Mouse (Mus musculus) neural tube, embryonic 15.5 days (tissue): ENCODE measurements at regions not wholly inside any gene's neighbourhood (a gene's known extent, or its start where the extent isn't known, plus 50 kb on each side); places are given as distances from the start of the nearest gene placed in this dataset.

Source experiments
- ATAC-seq: fragments of 200-750 bp; cut with Nextera tagmentation; 2 replicates; pipeline ENCODE4 v1.8.0; 2017; ENCODE audit warnings: mild to moderate bottlenecking, moderate TSS enrichment, moderate library complexity; ENCODE audit not compliant: low FRiP score
- H3K27ac ChIP-seq: fragments of 300-500 bp; sonication (generic); replicated peaks from 2 replicates; pipeline ENCODE4 v1.5.1; 2015; ENCODE audit warnings: mild to moderate bottlenecking, inconsistent platforms
- H3K27me3 ChIP-seq: fragments of 300-500 bp; sonication (generic); replicated peaks from 2 replicates; pipeline ENCODE4 v1.6.1; 2015; ENCODE audit warnings: inconsistent platforms
- H3K36me3 ChIP-seq: fragments of 300-500 bp; sonication (generic); 2 replicates; pipeline ENCODE4 v1.6.1; 2015; ENCODE audit warnings: inconsistent platforms
- H3K4me1 ChIP-seq: fragments of 300-500 bp; sonication (generic); 2 replicates; pipeline ENCODE4 v1.6.1; 2015; ENCODE audit warnings: inconsistent platforms
- H3K4me2 ChIP-seq: fragments of 300-500 bp; sonication (generic); 2 replicates; pipeline ENCODE4 v1.6.1; 2015; ENCODE audit warnings: inconsistent platforms, mild to moderate bottlenecking, moderate library complexity
- H3K4me3 ChIP-seq: fragments of 300-500 bp; sonication (generic); replicated peaks from 2 replicates; pipeline ENCODE4 v1.5.1; 2015; ENCODE audit warnings: mild to moderate bottlenecking, inconsistent platforms
- H3K9ac ChIP-seq: fragments of 300-500 bp; sonication (generic); replicated peaks from 2 replicates; pipeline ENCODE4 v1.6.1; 2015; ENCODE audit warnings: mild to moderate bottlenecking, inconsistent platforms
- H3K9me3 ChIP-seq: fragments of 300-500 bp; sonication (generic); replicated peaks from 2 replicates; pipeline ENCODE4 v1.6.1; 2016; ENCODE audit warnings: inconsistent platforms
- WGBS: fragments of 180-500 bp; shearing (Covaris S2); methylation state at CpG from one replicate; pipeline ENCODE4 v1.1.7; 2015; ENCODE audit warnings: mixed read lengths; 5-methylcytosine and 5-hydroxymethylcytosine counted together

DNA sequence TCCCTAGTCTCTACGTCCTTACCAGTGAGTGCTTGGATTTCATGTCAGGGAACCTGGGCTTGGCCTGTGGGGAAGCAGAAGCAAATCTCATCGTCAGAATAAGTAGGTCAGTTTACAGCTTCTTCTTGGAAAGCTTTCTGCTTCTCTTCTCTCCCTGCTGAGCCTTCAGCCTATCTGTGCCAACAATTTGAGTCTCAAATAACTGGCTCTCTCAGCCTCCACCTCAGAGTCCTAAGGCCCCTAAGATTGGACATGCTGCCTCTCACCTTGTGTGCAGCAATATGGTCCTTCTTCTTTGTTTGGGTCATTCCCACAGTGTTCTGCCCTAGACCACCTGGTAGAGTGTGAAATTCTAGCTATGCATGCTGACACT, 156.0 kb upstream of the Ngly1 start:
- Histone ChIP-seq H3K27me3 (no peaks in the 10 kb centered on the region), H3K9me3 (no peaks in the 10 kb centered on the region), H3K36me3 (no peaks in the 10 kb centered on the region), H3K27ac (no peak overlapping the region), H3K9ac (no peak overlapping the region), H3K4me3 (no peak overlapping the region), H3K4me1 (no peaks in the 10 kb centered on the region), H3K4me2 (no peak overlapping the region)
- ATAC-seq = no peak
- 65% methylated on average over 2 of the region's 2 CpGs for WGBS

DNA sequence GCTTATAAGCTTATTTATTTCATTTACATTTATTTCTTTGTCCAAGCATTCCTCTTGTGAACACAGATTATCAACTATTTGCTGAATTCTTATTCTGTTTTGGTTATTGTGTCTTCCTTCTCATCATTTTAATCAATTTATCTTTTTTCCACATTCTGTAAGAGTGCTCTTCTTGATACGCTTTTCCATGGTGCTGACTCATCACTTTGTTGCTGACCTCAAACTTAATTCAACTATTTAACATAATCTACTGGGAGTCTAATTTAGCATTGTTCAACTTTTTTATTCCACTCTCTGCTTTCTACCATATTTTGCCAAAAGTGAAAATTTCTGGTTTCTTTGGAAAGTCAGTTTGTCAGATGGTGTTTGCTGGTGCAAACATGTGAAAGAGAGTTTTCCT, 139.7 kb upstream of the Ngly1 start:
- WGBS = 92% methylated on average over 1 of the region's 1 CpGs
- Histone ChIP-seq H3K27me3 (no peaks in the 10 kb centered on the region), H3K9ac (no peak overlapping the region), H3K4me1 (no peaks in the 10 kb centered on the region), H3K4me3 (no peak overlapping the region), H3K27ac (no peak overlapping the region), H3K36me3 (no peaks in the 10 kb centered on the region), H3K9me3 (no peaks in the 10 kb centered on the region), H3K4me2 (no peak overlapping the region)
- no peak for ATAC-seq

GRCm38 (mm10) chr14:16132672-16133071, 116.4 kb upstream of the Ngly1 start:
- Histone ChIP-seq H3K36me3 (no peaks in the 10 kb centered on the region), H3K9me3 (no peaks in the 10 kb centered on the region), H3K9ac (no peak overlapping the region), H3K4me1 (no peaks in the 10 kb centered on the region), H3K4me3 (no peak overlapping the region), H3K27ac (no peak overlapping the region), H3K27me3 (no peaks in the 10 kb centered on the region), H3K4me2 (no peak overlapping the region)
- WGBS = 95% methylated on average over 3 of the region's 3 CpGs
- ATAC-seq = no peak

GRCm38 (mm10) chr14:16133410-16133809, 115.7 kb upstream of the Ngly1 start:
- H3K4me1 ChIP-seq = no peaks in the 10 kb centered on the region
- H3K27me3 ChIP-seq = no peaks in the 10 kb centered on the region
- no peak for ATAC-seq
- no peak overlapping the region for H3K27ac ChIP-seq
- H3K4me2 ChIP-seq = no peak overlapping the region
- no peak overlapping the region for H3K4me3 ChIP-seq
- H3K9me3 ChIP-seq = no peaks in the 10 kb centered on the region
- no peaks in the 10 kb centered on the region for H3K36me3 ChIP-seq
- H3K9ac ChIP-seq = no peak overlapping the region
- WGBS = 71% methylated on average over 3 of the region's 3 CpGs

DNA sequence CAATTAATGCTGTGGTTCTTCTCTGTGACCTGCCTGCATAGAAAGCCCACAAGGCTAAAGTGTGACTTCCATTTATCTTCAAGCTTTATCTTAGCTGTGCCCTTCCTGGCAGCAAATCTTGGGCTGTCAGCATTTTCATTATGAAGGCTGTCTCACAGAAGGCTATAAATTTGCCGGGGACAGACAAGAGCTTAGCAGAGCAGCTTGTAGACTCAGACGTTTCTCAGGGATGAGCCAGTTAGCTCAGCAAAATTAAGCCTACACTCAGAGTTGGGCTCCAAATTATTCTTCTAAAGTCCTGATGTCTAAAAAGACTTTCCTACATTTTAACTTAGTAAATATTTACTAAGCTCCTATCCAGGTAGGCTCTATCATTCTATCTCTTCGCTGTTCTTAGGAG, 112.9 kb upstream of the Ngly1 start:
- Histone ChIP-seq H3K27ac (no peak overlapping the region), H3K27me3 (no peaks in the 10 kb centered on the region), H3K9ac (no peak overlapping the region), H3K4me1 (no peaks in the 10 kb centered on the region), H3K4me3 (no peak overlapping the region), H3K9me3 (no peaks in the 10 kb centered on the region), H3K4me2 (no peak overlapping the region), H3K36me3 (no peaks in the 10 kb centered on the region)
- no peak for ATAC-seq
- WGBS = 60% methylated on average over 3 of the region's 3 CpGs

DNA sequence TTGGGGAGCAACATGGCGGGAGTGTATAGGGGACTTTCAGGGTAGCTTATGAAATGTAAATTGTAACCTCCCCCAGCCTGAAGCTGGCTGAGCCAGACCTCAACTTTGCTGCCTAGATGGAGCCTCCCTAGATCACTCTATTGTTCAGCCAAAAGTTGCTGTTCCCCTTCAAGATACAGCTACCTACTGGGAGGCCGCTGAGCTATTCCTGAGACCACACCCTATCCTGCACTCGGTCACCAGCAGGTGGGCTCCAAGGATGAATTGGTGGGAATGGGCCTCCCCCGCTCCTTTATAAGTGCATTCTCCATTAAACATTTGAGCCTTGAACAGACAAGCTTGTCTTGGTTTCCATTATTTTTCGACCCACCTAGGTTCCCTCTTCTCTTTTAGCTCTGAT, 104.8 kb upstream of the Ngly1 start:
- no peaks in the 10 kb centered on the region for H3K9me3 ChIP-seq
- ATAC-seq = no peak
- no peak overlapping the region for H3K4me2 ChIP-seq
- no peaks in the 10 kb centered on the region for H3K27me3 ChIP-seq
- H3K36me3 ChIP-seq = no peaks in the 10 kb centered on the region
- no peaks in the 10 kb centered on the region for H3K4me1 ChIP-seq
- WGBS = 86% methylated on average over 5 of the region's 5 CpGs
- no peak overlapping the region for H3K4me3 ChIP-seq
- no peak overlapping the region for H3K27ac ChIP-seq
- H3K9ac ChIP-seq = no peak overlapping the region

- H3K27me3 ChIP-seq = no peaks in the 10 kb centered on the region
- no peak overlapping the region for H3K9ac ChIP-seq
- H3K4me1 ChIP-seq = no peaks in the 10 kb centered on the region
- ATAC-seq = no peak
- WGBS = 51% methylated on average over 4 of the region's 4 CpGs
- H3K27ac ChIP-seq = no peak overlapping the region
- no peak overlapping the region for H3K4me2 ChIP-seq
- H3K9me3 ChIP-seq = no peaks in the 10 kb centered on the region
- H3K4me3 ChIP-seq = no peak overlapping the region
- no peaks in the 10 kb centered on the region for H3K36me3 ChIP-seq
Observed at GRCm38 (mm10) chr14:16146811-16147210, 102.3 kb upstream of the Ngly1 start.

DNA sequence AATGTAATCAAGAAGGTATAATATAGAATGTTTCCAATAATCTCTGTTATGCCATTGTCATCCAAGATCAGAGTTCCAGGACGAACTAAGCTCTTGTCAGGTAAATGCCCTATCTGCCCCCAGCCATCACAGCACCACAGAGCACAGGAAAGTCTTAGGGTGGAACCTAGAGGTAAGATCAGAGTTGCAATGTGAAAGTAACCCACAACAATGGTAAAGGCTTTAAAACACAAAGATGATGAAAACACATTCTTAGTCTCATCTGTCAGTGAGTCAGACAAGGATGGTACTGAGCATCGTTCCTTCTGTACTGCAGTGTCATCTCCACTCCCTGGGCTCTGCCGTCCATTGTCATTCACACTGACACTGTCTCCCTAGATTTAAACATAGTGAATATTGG, 97.3 kb upstream of the Ngly1 start:
- H3K9me3 ChIP-seq = no peaks in the 10 kb centered on the region

DNA sequence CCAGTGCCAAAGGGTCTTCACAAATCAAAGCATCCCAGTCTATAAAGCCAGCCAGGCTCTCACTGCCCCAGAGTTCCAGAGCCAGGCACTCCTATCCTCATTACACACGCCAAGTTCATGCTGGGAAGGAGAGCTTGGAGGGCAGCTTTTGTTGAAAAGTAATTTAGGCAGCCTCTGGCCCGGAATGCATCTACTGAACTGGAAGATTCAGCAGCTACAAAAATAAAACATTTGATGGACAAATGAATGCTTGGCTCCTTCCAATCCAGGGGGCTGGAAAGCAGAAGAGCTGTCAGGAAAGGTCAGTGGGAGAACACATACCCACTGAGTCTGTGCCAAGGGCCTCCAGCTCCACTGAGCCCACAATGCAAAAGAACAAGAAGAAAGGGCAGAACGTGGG, 96.4 kb upstream of the Ngly1 start:
- no peak overlapping the region for H3K27ac ChIP-seq
- 45% methylated on average over 3 of the region's 3 CpGs for WGBS
- H3K4me3 ChIP-seq = no peak overlapping the region
- no peak overlapping the region for H3K9ac ChIP-seq
- H3K36me3 ChIP-seq = no peaks in the 10 kb centered on the region
- H3K9me3 ChIP-seq = no peaks in the 10 kb centered on the region
- no peak for ATAC-seq
- H3K4me1 ChIP-seq = no peaks in the 10 kb centered on the region
- H3K4me2 ChIP-seq = no peak overlapping the region
- H3K27me3 ChIP-seq = no peaks in the 10 kb centered on the region

More for the DNA sequence above, 97.3 kb upstream of the Ngly1 start:
- no peaks in the 10 kb centered on the region for H3K27me3 ChIP-seq
- H3K9ac ChIP-seq = no peak overlapping the region
- no peaks in the 10 kb centered on the region for H3K4me1 ChIP-seq
- no peak overlapping the region for H3K4me2 ChIP-seq
- no peak overlapping the region for H3K27ac ChIP-seq
- WGBS = 91% methylated on average over 3 of the region's 3 CpGs
- no peaks in the 10 kb centered on the region for H3K36me3 ChIP-seq
- ATAC-seq = no peak
- no peak overlapping the region for H3K4me3 ChIP-seq

GRCm38 (mm10) chr14:16155106-16155505, 94.0 kb upstream of the Ngly1 start:
- H3K27ac ChIP-seq = no peak overlapping the region
- H3K4me1 ChIP-seq = no peaks in the 10 kb centered on the region
- H3K36me3 ChIP-seq = no peaks in the 10 kb centered on the region
- 78% methylated on average over 1 of the region's 1 CpGs for WGBS
- H3K9me3 ChIP-seq = no peaks in the 10 kb centered on the region
- no peak for ATAC-seq
- H3K4me2 ChIP-seq = no peak overlapping the region
- no peak overlapping the region for H3K4me3 ChIP-seq
- H3K9ac ChIP-seq = no peak overlapping the region
- no peaks in the 10 kb centered on the region for H3K27me3 ChIP-seq

- Histone ChIP-seq H3K4me3 (no peak overlapping the region), H3K27ac (no peak overlapping the region), H3K9ac (no peak overlapping the region), H3K4me2 (no peak overlapping the region), H3K4me1 (no peaks in the 10 kb centered on the region), H3K27me3 (no peaks in the 10 kb centered on the region), H3K9me3 (no peaks in the 10 kb centered on the region), H3K36me3 (no peaks in the 10 kb centered on the region)
- ATAC-seq = no peak
- 68% methylated on average over 1 of the region's 1 CpGs for WGBS
Observed at GRCm38 (mm10) chr14:16170226-16170625, 78.9 kb upstream of the Ngly1 start.

GRCm38 (mm10) chr14:16172261-16172660, 76.8 kb upstream of the Ngly1 start:
- no peak overlapping the region for H3K4me2 ChIP-seq
- H3K27ac ChIP-seq = no peak overlapping the region
- H3K9me3 ChIP-seq = 0 out of 2 replicates have a peak, but pooled peaks cover 6% of the 10 kb centered on the region
- no peak overlapping the region for H3K4me3 ChIP-seq
- no peak for ATAC-seq
- no peaks in the 10 kb centered on the region for H3K27me3 ChIP-seq
- H3K9ac ChIP-seq = no peak overlapping the region
- 96% methylated on average over 3 of the region's 3 CpGs for WGBS
- H3K36me3 ChIP-seq = no peaks in the 10 kb centered on the region
- H3K4me1 ChIP-seq = no peaks in the 10 kb centered on the region

GRCm38 (mm10) chr14:16173292-16173691, 75.8 kb upstream of the Ngly1 start:
- H3K9me3 ChIP-seq = 0 out of 2 replicates have a peak, but pooled peaks cover 6% of the 10 kb centered on the region
- no peaks in the 10 kb centered on the region for H3K27me3 ChIP-seq
- H3K4me3 ChIP-seq = no peak overlapping the region
- no peak overlapping the region for H3K27ac ChIP-seq
- H3K9ac ChIP-seq = no peak overlapping the region
- H3K36me3 ChIP-seq = no peaks in the 10 kb centered on the region
- ATAC-seq = no peak
- H3K4me2 ChIP-seq = no peak overlapping the region
- 72% methylated on average over 3 of the region's 3 CpGs for WGBS
- H3K4me1 ChIP-seq = no peaks in the 10 kb centered on the region
